In the genomic region with DNA sequence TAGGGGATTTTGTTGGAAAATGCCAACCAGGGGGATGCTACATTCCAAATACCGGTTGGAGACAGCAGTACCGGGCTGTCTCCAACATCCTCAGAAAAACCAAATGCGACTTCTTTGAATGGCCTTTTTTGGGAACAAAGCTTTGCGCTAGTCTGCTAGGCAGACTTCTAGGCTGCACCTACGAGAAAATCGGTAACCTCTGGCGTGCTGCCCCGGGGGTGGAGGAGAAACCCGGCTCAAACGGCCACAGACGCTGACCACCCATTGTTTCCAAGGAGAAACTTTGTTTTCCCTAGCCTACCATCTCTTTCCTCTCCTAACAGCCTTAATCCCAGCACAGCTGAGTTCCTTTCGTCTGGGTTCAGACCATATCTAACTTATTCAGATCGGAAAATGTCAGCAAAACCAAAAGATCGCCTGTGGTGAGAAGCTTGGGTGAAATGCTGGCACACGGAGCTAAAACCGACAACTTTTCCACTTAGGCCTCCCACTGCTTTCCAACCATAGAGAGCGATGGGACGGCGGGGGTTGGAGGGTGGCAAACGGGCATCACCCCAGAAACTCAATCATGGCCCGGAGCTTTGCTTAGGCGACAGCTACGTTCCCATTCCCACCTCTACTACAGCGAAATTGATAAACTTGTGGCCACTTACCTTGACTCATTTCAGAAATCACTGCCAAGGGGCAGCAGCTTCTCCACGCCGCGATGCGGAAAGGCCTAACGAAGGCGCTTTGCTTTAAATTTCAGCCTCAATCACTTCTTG, we compare ENCODE assay signal across 11 mouse cellular contexts. TPM values are rescaled to one million over a fixed set of nuclear protein-coding genes. Genes with fewer than 3 reads are reported as not detected.
DNase-seq lines count a peak whose midpoint lies in the region; ATAC-seq lines count a peak whose summit lies in the region.
"Had no signal": no experiment of that assay in that cellular context is flagged by ENCODE, and none has a peak within 500 bp of the region (broad histone marks: within the 10 kb centered on the region; RNA-seq: fewer than 3 reads in every experiment).

No protein-coding gene starts in this region.

- H3K27ac ChIP-seq in heart, embryonic 12.5 days (ENCODE audit: poor library complexity, severe bottlenecking) = no peak overlapping the region
- H3K27ac ChIP-seq: macrophage had no signal

- no peaks in the 10 kb centered on the region for H3K36me3 ChIP-seq in heart, embryonic 12.5 days
- H3K36me3 ChIP-seq: G1E had no signal

- peak overlapping the region; percentile 26 for H3K4me3 ChIP-seq in heart, embryonic 12.5 days

- H3K9me3 ChIP-seq in heart, embryonic 12.5 days (replicated peaks) = no peaks in the 10 kb centered on the region

- DNase-seq in heart, postnatal 14 days = no peak
- DNase-seq in urinary bladder, adult 2 months (ENCODE audit: low spot score) = peak; percentile 40
- no peak for DNase-seq in urinary bladder, postnatal 25 days (ENCODE audit: low spot score)
- DNase-seq in kidney, postnatal 10 days = peak; percentile 57
- no peak for DNase-seq in layer of hippocampus, adult 18-20 months (ENCODE audit: low spot score in 2 of 2)
- DNase-seq in spleen, postnatal 14 days (ENCODE audit: low spot score in 2 of 2) = no peak
- no peak for DNase-seq in thymus, postnatal 25 days

- intact Hi-C loops in heart, postnatal 14 days (cut with DNase I) = no loop called here

- peak overlapping the region; percentile 48 for H3K4me2 ChIP-seq in heart, embryonic 12.5 days

- ATAC-seq in heart, embryonic 12.5 days (ENCODE audit: insufficient number of reproducible peaks, low FRiP score) = no peak

- H3K4me1 ChIP-seq in heart, embryonic 12.5 days (replicated peaks) = 0 out of 2 replicates have a peak, but pooled peaks cover under 1% of the 10 kb centered on the region

- WGBS in heart, embryonic 12.5 days = 1% methylated on average over 30 of the region's 30 CpGs

- H3K9ac ChIP-seq in heart, embryonic 12.5 days = no peak overlapping the region

- H3K27me3 ChIP-seq in heart, embryonic 12.5 days (replicated peaks) = peaks cover 90% of the 10 kb centered on the region

RNA-seq across cellular contexts. Expression of a gene that starts 0.8 kb away (rescaled TPM):
- 0.31 and 0.60 TPM in 2 replicates for polyA plus RNA-seq in heart, embryonic 12.5 days (2016; fragmentation: Nextera tagmentation; extraction: Ambion mirVana)
- total RNA-seq in heart, postnatal 14 days (2021) = not detected
- polyA plus RNA-seq in urinary bladder, adult 2 months (2012; rRNA removed) = 79.4 and 93.6 TPM in 2 replicates
- not detected for total RNA-seq in layer of hippocampus, adult 18-20 months (2021)
- polyA plus RNA-seq: frontal cortex, adult 2 months; G1E; macrophage had no signal

RNA-seq across cellular contexts. Expression of a gene that starts 5.8 kb away (rescaled TPM):
- polyA plus RNA-seq in heart, embryonic 12.5 days (2016; fragmentation: Nextera tagmentation; extraction: Ambion mirVana) = 0.09 TPM in 1 of 2 replicates, not detected in the other
- not detected for total RNA-seq in heart, postnatal 14 days (2021)
- polyA plus RNA-seq in urinary bladder, adult 2 months (2012; rRNA removed) = 25.4 and 29.2 TPM in 2 replicates
- total RNA-seq in layer of hippocampus, adult 18-20 months (2021) = not detected
- total RNA-seq: G1E had no signal
- polyA plus RNA-seq: G1E, macrophage had no signal

RNA-seq across cellular contexts. Expression of a gene that starts 8.9 kb away (rescaled TPM):
- 0.48 and 0.54 TPM in 2 replicates for polyA plus RNA-seq in heart, embryonic 12.5 days (2016; fragmentation: Nextera tagmentation; extraction: Ambion mirVana)
- total RNA-seq in heart, postnatal 14 days (2021) = not detected
- 48.1 and 60.0 TPM in 2 replicates for polyA plus RNA-seq in urinary bladder, adult 2 months (2012; rRNA removed)
- not detected for total RNA-seq in layer of hippocampus, adult 18-20 months (2021)
- polyA plus RNA-seq: frontal cortex, adult 2 months; G1E had no signal

RNA-seq across cellular contexts. Expression of a gene that starts 18.2 kb away (rescaled TPM):
- polyA plus RNA-seq in heart, embryonic 12.5 days (2016; fragmentation: Nextera tagmentation; extraction: Ambion mirVana) = 0.44 TPM in 1 of 2 replicates, not detected in the other
- under 1 TPM; 0.17 to 0.29 TPM for total RNA-seq in heart, postnatal 14 days (2021)
- polyA plus RNA-seq in urinary bladder, adult 2 months (2012; rRNA removed) = 27.6 and 28.6 TPM in 2 replicates
- under 1 TPM in 1 of 2 experiments, not detected in 1; 0.36 TPM for total RNA-seq in layer of hippocampus, adult 18-20 months (2021)
- polyA plus RNA-seq: frontal cortex, adult 2 months had no signal

RNA-seq across cellular contexts. Expression of a gene that starts 20.9 kb away (rescaled TPM):
- 0.10 TPM in 1 of 2 replicates, not detected in the other for polyA plus RNA-seq in heart, embryonic 12.5 days (2016; fragmentation: Nextera tagmentation; extraction: Ambion mirVana)
- not detected for total RNA-seq in heart, postnatal 14 days (2021)
- polyA plus RNA-seq in urinary bladder, adult 2 months (2012; rRNA removed) = 32.5 and 40.7 TPM in 2 replicates
- not detected for total RNA-seq in layer of hippocampus, adult 18-20 months (2021)
- total RNA-seq: G1E had no signal
- polyA plus RNA-seq: frontal cortex, adult 2 months; G1E; macrophage had no signal

Comparison
In these comparisons a context has a peak if more than half of its experiments do, and no peak if none do; other contexts are left out.
1. DNase-seq: peak in urinary bladder, adult 2 months (single experiment) and kidney, postnatal 10 days (single experiment); none in heart, postnatal 14 days (0 of 2), urinary bladder, postnatal 25 days (single experiment), layer of hippocampus, adult 18-20 months (0 of 2), spleen, postnatal 14 days (0 of 2) and thymus, postnatal 25 days (single experiment).